Mouse (Mus musculus) neural tube, embryonic 13.5 days (tissue): ENCODE data around the gene 5830411N06Rik. TPM values are rescaled to one million over a fixed set of nuclear protein-coding genes. Genes with fewer than 3 reads are reported as not detected.

Experiments
- ATAC-seq: fragments of 200-750 bp; cut with Nextera tagmentation; 2 replicates; pipeline ENCODE4 v1.8.0; 2017; ENCODE audit warnings: low read depth, mild to moderate bottlenecking, moderate TSS enrichment, moderate library complexity
- H3K27ac ChIP-seq: fragments of 300-500 bp; sonication (generic); replicated peaks from 2 replicates; pipeline ENCODE4 v1.5.1; 2015; ENCODE audit warnings: moderate library complexity, mild to moderate bottlenecking, inconsistent platforms
- H3K27me3 ChIP-seq: fragments of 300-500 bp; sonication (generic); 2 replicates; pipeline ENCODE4 v1.6.1; 2015; ENCODE audit warnings: mild to moderate bottlenecking, inconsistent platforms
- H3K36me3 ChIP-seq: fragments of 300-500 bp; sonication (generic); 2 replicates; pipeline ENCODE4 v1.6.1; 2015; ENCODE audit warnings: mild to moderate bottlenecking, inconsistent platforms
- H3K4me1 ChIP-seq: fragments of 300-500 bp; sonication (generic); replicated peaks from 2 replicates; pipeline ENCODE4 v1.6.1; 2015; ENCODE audit warnings: inconsistent platforms
- H3K4me2 ChIP-seq: fragments of 300-500 bp; sonication (generic); 2 replicates; pipeline ENCODE4 v1.6.1; 2015; ENCODE audit warnings: inconsistent platforms, mild to moderate bottlenecking, moderate library complexity
- H3K4me3 ChIP-seq: fragments of 300-500 bp; sonication (generic); 2 replicates; pipeline ENCODE4 v1.5.1; 2015; ENCODE audit warnings: mild to moderate bottlenecking, inconsistent platforms
- H3K9ac ChIP-seq: fragments of 300-500 bp; sonication (generic); 2 replicates; pipeline ENCODE4 v1.6.1; 2015; ENCODE audit warnings: moderate library complexity, mild to moderate bottlenecking, inconsistent platforms
- H3K9me3 ChIP-seq: fragments of 300-500 bp; sonication (generic); 2 replicates; pipeline ENCODE4 v1.6.1; 2016; ENCODE audit warnings: inconsistent platforms
- WGBS: fragments of 180-500 bp; shearing (Covaris S2); methylation state at CpG from one replicate; pipeline ENCODE4 v1.1.7; 2015; 5-methylcytosine and 5-hydroxymethylcytosine counted together
- polyA plus RNA-seq: library from polyadenylated mRNA; unstranded; fragments of >200 nt; fragmentation: Nextera tagmentation; extraction: Ambion mirVana; gene quantifications from 2 replicates; pipeline ENCODE4 v1.2.1, GENCODE M21; 2015

The 5830411N06Rik gene
- polyA plus RNA-seq, 1 experiment from 2014 or later: not detected

- Histone ChIP-seq H3K4me1 (no peaks in the 10 kb centered on the region), H3K9me3 (no peaks in the 10 kb centered on the region), H3K27me3 (no peaks in the 10 kb centered on the region), H3K27ac (no peak overlapping the region), H3K4me3 (no peak overlapping the region), H3K36me3 (no peaks in the 10 kb centered on the region), H3K9ac (no peak overlapping the region), H3K4me2 (no peak overlapping the region)
- 89% methylated on average over 3 of the region's 3 CpGs for WGBS
- ATAC-seq: no peak
Measured at GRCm38 (mm10) chr7:140233696-140234095, 13.4 kb upstream of the 5830411N06Rik start.

GRCm38 (mm10) chr7:140253780-140254299 is 6.8 kb downstream of the 5830411N06Rik start:
- no peaks in the 10 kb centered on the region for H3K9me3 ChIP-seq
- no peaks in the 10 kb centered on the region for H3K4me1 ChIP-seq
- WGBS: 90% methylated on average over 7 of the region's 7 CpGs
- H3K4me3 ChIP-seq: no peak overlapping the region
- no peak overlapping the region for H3K27ac ChIP-seq
- H3K27me3 ChIP-seq: no peaks in the 10 kb centered on the region
- no peak overlapping the region for H3K4me2 ChIP-seq
- no peaks in the 10 kb centered on the region for H3K36me3 ChIP-seq
- ATAC-seq: no peak
- H3K9ac ChIP-seq: no peak overlapping the region

- WGBS: 93% methylated on average over 9 of the region's 9 CpGs
- H3K9ac ChIP-seq: no peak overlapping the region
Measured at GRCm38 (mm10) chr7:140295746-140296145, 48.7 kb downstream of the 5830411N06Rik start.

GRCm38 (mm10) chr7:140296876-140297275 is 49.8 kb downstream of the 5830411N06Rik start:
- ATAC-seq: no peak
- Histone ChIP-seq H3K27ac (no peak overlapping the region), H3K4me3 (no peak overlapping the region), H3K4me2 (no peak overlapping the region), H3K36me3 (no peaks in the 10 kb centered on the region), H3K9ac (no peak overlapping the region), H3K27me3 (no peaks in the 10 kb centered on the region), H3K9me3 (no peaks in the 10 kb centered on the region), H3K4me1 (no peaks in the 10 kb centered on the region)
- WGBS: 83% methylated on average over 6 of the region's 6 CpGs

More at GRCm38 (mm10) chr7:140295746-140296145, 48.7 kb downstream of the 5830411N06Rik start:
- H3K9me3 ChIP-seq: no peaks in the 10 kb centered on the region
- H3K4me2 ChIP-seq: no peak overlapping the region
- H3K36me3 ChIP-seq: no peaks in the 10 kb centered on the region
- H3K27me3 ChIP-seq: no peaks in the 10 kb centered on the region
- no peak overlapping the region for H3K4me3 ChIP-seq
- ATAC-seq: no peak
- H3K4me1 ChIP-seq: no peaks in the 10 kb centered on the region
- no peak overlapping the region for H3K27ac ChIP-seq

GRCm38 (mm10) chr7:140299416-140299815 is 52.3 kb downstream of the 5830411N06Rik start:
- no peaks in the 10 kb centered on the region for H3K36me3 ChIP-seq
- no peaks in the 10 kb centered on the region for H3K4me1 ChIP-seq
- no peaks in the 10 kb centered on the region for H3K27me3 ChIP-seq
- no peak overlapping the region for H3K27ac ChIP-seq
- no peaks in the 10 kb centered on the region for H3K9me3 ChIP-seq
- H3K4me2 ChIP-seq: no peak overlapping the region
- no peak for ATAC-seq
- H3K9ac ChIP-seq: no peak overlapping the region
- WGBS: 85% methylated on average over 3 of the region's 3 CpGs
- no peak overlapping the region for H3K4me3 ChIP-seq

- no peaks in the 10 kb centered on the region for H3K36me3 ChIP-seq
- H3K27me3 ChIP-seq: no peaks in the 10 kb centered on the region
- H3K9me3 ChIP-seq: no peaks in the 10 kb centered on the region
- ATAC-seq: no peak
- H3K4me3 ChIP-seq: no peak overlapping the region
- no peaks in the 10 kb centered on the region for H3K4me1 ChIP-seq
- WGBS: 80% methylated on average over 3 of the region's 3 CpGs
- H3K4me2 ChIP-seq: no peak overlapping the region
- H3K27ac ChIP-seq: no peak overlapping the region
- H3K9ac ChIP-seq: no peak overlapping the region
Measured at GRCm38 (mm10) chr7:140319861-140320385, 72.8 kb downstream of the 5830411N06Rik start.

GRCm38 (mm10) chr7:140320558-140320957 is 73.5 kb downstream of the 5830411N06Rik start, which contains the start of gene Olfr525:
Olfr525 (plus strand) TSS chr7:140320858.
- no peak for ATAC-seq
- H3K4me3 ChIP-seq: no peak within 1 kb of the TSS
- H3K27me3 ChIP-seq: no peaks in the 10 kb centered on the region
- no peak within 1 kb of the TSS for H3K27ac ChIP-seq
- H3K36me3 ChIP-seq: no peaks in the 10 kb centered on the region
- H3K9ac ChIP-seq: no peak within 1 kb of the TSS
- no peak within 1 kb of the TSS for H3K4me2 ChIP-seq
- H3K9me3 ChIP-seq: no peaks in the 10 kb centered on the region
- H3K4me1 ChIP-seq: no peaks in the 10 kb centered on the region
- WGBS: 43% methylated on average over 1 of the region's 1 CpGs

GRCm38 (mm10) chr7:140321135-140321534 is 74.1 kb downstream of the 5830411N06Rik start:
- Histone ChIP-seq H3K27me3 (no peaks in the 10 kb centered on the region), H3K4me2 (no peak overlapping the region), H3K27ac (no peak overlapping the region), H3K36me3 (no peaks in the 10 kb centered on the region), H3K9ac (no peak overlapping the region), H3K9me3 (no peaks in the 10 kb centered on the region), H3K4me1 (no peaks in the 10 kb centered on the region), H3K4me3 (no peak overlapping the region)
- ATAC-seq: no peak

- Histone ChIP-seq H3K27me3 (no peaks in the 10 kb centered on the region), H3K9ac (no peak overlapping the region), H3K4me1 (no peaks in the 10 kb centered on the region), H3K9me3 (no peaks in the 10 kb centered on the region), H3K27ac (no peak overlapping the region), H3K4me3 (no peak overlapping the region), H3K36me3 (no peaks in the 10 kb centered on the region), H3K4me2 (no peak overlapping the region)
- 86% methylated on average over 1 of the region's 1 CpGs for WGBS
- no peak for ATAC-seq
Measured at GRCm38 (mm10) chr7:140329766-140330304, 82.8 kb downstream of the 5830411N06Rik start.

- Histone ChIP-seq H3K36me3 (no peaks in the 10 kb centered on the region), H3K4me1 (no peaks in the 10 kb centered on the region), H3K27me3 (no peaks in the 10 kb centered on the region), H3K9me3 (no peaks in the 10 kb centered on the region), H3K4me3 (no peak within 1 kb of the TSS), H3K27ac (no peak within 1 kb of the TSS), H3K4me2 (no peak within 1 kb of the TSS), H3K9ac (no peak within 1 kb of the TSS)
- no peak for ATAC-seq
- WGBS: 82% methylated on average over 2 of the region's 2 CpGs
Measured at GRCm38 (mm10) chr7:140333717-140334116, 86.6 kb downstream of the 5830411N06Rik start, which contains the start of gene Olfr527. Olfr527 (plus strand) TSS chr7:140334017.
